Mouse (Mus musculus): ENCODE data around the gene Mgat1. TPM values are rescaled to one million over a fixed set of nuclear protein-coding genes. Genes with fewer than 3 reads are reported as not detected.

Gene Mgat1
- polyA plus RNA-seq, 1 experiment, result 45.8 TPM

DNA sequence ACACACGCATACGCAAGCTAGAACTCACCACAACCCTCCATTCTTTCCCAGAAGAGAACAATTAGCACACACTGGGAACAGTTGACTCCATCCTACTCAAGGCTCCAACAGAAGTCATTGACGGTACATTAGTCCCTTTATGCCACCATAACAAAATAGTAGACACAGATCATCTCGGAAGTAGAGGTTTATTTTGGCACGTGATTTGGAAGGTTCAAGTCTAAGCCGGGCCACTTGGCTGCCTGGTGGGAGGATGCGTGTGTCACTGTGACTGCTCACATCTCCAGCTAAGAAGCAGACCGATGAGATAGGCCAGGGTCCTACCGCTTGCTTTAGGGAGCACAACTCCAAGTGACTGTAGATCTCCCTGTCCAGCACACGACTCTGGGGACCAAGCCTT is 23.3 kb downstream of the Mgat1 start:
- Histone ChIP-seq H3K79me2 (ENCODE audit: control insufficient read depth, insufficient read depth) (no peaks in the 10 kb centered on the region), H3ac (ENCODE audit: control insufficient read depth, insufficient read length) (no peak overlapping the region), H3K27me3 (ENCODE audit: control insufficient read depth, insufficient read depth, insufficient read length) (no peaks in the 10 kb centered on the region), H3K36me3 (ENCODE audit: control insufficient read depth, insufficient read depth) (no peaks in the 10 kb centered on the region), H3K4me2 (ENCODE audit: low read depth) (no peak overlapping the region), H3K4me3 (no peak overlapping the region)
- no peak for TF ChIP-seq TCF3 (IDR thresholded peaks at IDR 0.05; ENCODE audit: insufficient read length, low read depth)
- no peak for TF ChIP-seq MAX (IDR thresholded peaks at IDR 0.05; ENCODE audit: low read depth)
- no peak for TF ChIP-seq MYOD1 (IDR thresholded peaks at IDR 0.05; ENCODE audit: control insufficient read depth in 1 of 3, insufficient read length in 2 of 3, low read depth in 2 of 3)
- no peak for TF ChIP-seq TCF12 (IDR thresholded peaks at IDR 0.05; ENCODE audit: insufficient read depth, poor library complexity, severe bottlenecking)
- TF ChIP-seq POLR2AphosphoS2 (IDR thresholded peaks at IDR 0.05; ENCODE audit: insufficient read length, low read depth), result no peak
- no peak for TF ChIP-seq SRF (IDR thresholded peaks at IDR 0.05; ENCODE audit: control insufficient read depth, insufficient read length, low read depth)
- no peak for TF ChIP-seq E2F4 (IDR thresholded peaks at IDR 0.05; ENCODE audit: insufficient read depth)
- no peak for TF ChIP-seq POLR2A (IDR thresholded peaks at IDR 0.05; ENCODE audit: insufficient read length, low read depth)
- TF ChIP-seq USF1 (IDR thresholded peaks at IDR 0.05; ENCODE audit: low read depth), result no peak
- TF ChIP-seq MYOG (IDR thresholded peaks at IDR 0.05; ENCODE audit: control insufficient read depth in 1 of 3, insufficient read depth in 1 of 3, insufficient read length in 2 of 3, low read depth in 2 of 3), result no peak
- no peak for TF ChIP-seq REST (IDR thresholded peaks at IDR 0.05; ENCODE audit: insufficient read depth, insufficient read length)
- TF ChIP-seq CEBPB (IDR thresholded peaks at IDR 0.05; ENCODE audit: insufficient read depth, poor library complexity, severe bottlenecking), result no peak

DNA sequence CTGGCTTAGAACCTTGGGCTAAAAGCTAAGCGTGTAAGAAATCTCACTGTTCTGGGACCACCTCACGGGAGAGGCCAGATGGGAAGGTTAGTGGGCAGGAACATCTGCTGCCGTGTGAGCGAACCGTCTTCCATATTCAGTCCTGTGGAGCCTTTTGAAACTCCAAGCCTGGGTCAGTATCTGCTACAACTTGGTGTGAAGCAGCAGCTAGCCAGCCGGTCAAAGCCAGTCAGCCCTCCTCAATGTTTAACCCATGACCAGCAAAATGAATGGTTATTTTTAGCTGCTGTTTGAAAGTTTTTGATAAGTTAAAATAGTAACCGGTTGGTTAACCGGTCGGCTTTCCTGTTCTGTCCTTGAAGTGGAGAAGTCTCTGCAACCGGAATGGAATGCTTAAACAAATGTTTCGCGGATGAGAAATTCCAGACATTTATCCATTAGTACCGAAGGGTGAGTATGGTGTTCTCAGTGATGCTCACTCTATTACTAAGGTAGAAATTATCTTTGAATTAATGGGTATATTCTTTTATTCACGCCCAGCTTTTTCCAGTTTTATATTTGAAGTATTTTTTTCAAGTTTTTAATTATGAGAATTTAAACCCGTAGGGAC is 24.1 kb downstream of the Mgat1 start:
- no peaks in the 10 kb centered on the region for H3K36me3 ChIP-seq (ENCODE audit: control insufficient read depth, insufficient read depth)
- no peak overlapping the region for H3ac ChIP-seq (ENCODE audit: control insufficient read depth, insufficient read length)

DNA sequence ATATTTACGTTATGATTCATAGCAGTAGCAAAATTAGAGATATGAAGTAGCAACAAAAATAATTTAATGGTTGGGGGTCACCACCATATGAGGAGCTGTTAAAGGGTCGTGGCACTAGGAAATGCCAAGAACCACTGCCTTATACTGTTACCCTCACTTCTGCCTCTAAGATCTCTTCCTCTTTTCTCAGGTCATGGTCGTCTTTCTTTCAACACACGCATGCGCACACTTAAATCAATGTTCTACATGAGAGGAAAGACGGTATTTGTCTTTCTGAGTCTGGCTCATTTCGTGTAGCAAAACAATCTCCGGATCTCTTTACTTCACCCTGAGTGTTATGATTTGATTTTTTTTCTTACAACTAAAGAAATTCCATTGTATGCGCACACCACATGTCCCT is 25.8 kb downstream of the Mgat1 start:
- Histone ChIP-seq H3K4me3 (no peak overlapping the region), H3ac (ENCODE audit: control insufficient read depth, insufficient read length) (no peak overlapping the region), H3K4me2 (ENCODE audit: low read depth) (no peak overlapping the region), H3K79me2 (ENCODE audit: control insufficient read depth, insufficient read depth) (no peaks in the 10 kb centered on the region), H3K27me3 (ENCODE audit: control insufficient read depth, insufficient read depth, insufficient read length) (no peaks in the 10 kb centered on the region), H3K36me3 (ENCODE audit: control insufficient read depth, insufficient read depth) (no peaks in the 10 kb centered on the region)
- TF ChIP-seq POLR2A (IDR thresholded peaks at IDR 0.05; ENCODE audit: insufficient read length, low read depth), result no peak

More for the DNA sequence above, 24.1 kb downstream of the Mgat1 start:
- H3K79me2 ChIP-seq (ENCODE audit: control insufficient read depth, insufficient read depth), result no peaks in the 10 kb centered on the region
- no peak overlapping the region for H3K4me2 ChIP-seq (ENCODE audit: low read depth)
- H3K4me3 ChIP-seq, result no peak overlapping the region
- H3K27me3 ChIP-seq (ENCODE audit: control insufficient read depth, insufficient read depth, insufficient read length), result no peaks in the 10 kb centered on the region
- TF ChIP-seq MYOD1 (IDR thresholded peaks at IDR 0.05; ENCODE audit: control insufficient read depth in 1 of 3, insufficient read length in 2 of 3, low read depth in 2 of 3), result no peak
- no peak for TF ChIP-seq TCF12 (IDR thresholded peaks at IDR 0.05; ENCODE audit: insufficient read depth, poor library complexity, severe bottlenecking)
- TF ChIP-seq MYOG (IDR thresholded peaks at IDR 0.05; ENCODE audit: control insufficient read depth in 1 of 3, insufficient read depth in 1 of 3, insufficient read length in 2 of 3, low read depth in 2 of 3), result no peak
- no peak for TF ChIP-seq TCF3 (IDR thresholded peaks at IDR 0.05; ENCODE audit: insufficient read length, low read depth)
- TF ChIP-seq MAX (IDR thresholded peaks at IDR 0.05; ENCODE audit: low read depth), result no peak
- TF ChIP-seq USF1 (IDR thresholded peaks at IDR 0.05; ENCODE audit: low read depth), result no peak
- no peak for TF ChIP-seq POLR2A (IDR thresholded peaks at IDR 0.05; ENCODE audit: insufficient read length, low read depth)

DNA sequence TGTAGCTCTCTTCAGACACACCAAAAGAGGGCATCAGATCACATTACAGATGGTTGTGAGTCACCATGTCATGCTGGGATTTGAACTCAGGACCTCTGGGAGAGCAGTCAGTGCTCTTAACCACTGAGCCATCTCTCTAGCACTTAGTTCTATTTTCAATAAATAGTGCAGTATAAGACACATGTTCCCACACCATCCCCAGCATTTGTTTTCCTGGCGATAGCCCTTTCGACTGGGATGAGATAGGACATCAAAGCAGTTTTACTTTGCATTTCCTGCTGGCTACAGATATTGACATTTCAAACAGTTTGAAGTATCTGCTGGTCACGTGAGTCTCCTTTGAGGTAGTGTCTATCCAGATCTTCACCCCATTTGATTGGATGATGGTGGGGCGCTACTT is 26.4 kb downstream of the Mgat1 start:
- H3K36me3 ChIP-seq (ENCODE audit: control insufficient read depth, insufficient read depth), result no peaks in the 10 kb centered on the region
- no peak overlapping the region for H3K4me2 ChIP-seq (ENCODE audit: low read depth)
- no peaks in the 10 kb centered on the region for H3K79me2 ChIP-seq (ENCODE audit: control insufficient read depth, insufficient read depth)
- no peaks in the 10 kb centered on the region for H3K27me3 ChIP-seq (ENCODE audit: control insufficient read depth, insufficient read depth, insufficient read length)
- no peak overlapping the region for H3ac ChIP-seq (ENCODE audit: control insufficient read depth, insufficient read length)
- H3K4me3 ChIP-seq, result no peak overlapping the region
- TF ChIP-seq SRF (IDR thresholded peaks at IDR 0.05; ENCODE audit: control insufficient read depth, insufficient read length, low read depth) (no peak), TCF12 (IDR thresholded peaks at IDR 0.05; ENCODE audit: insufficient read depth, poor library complexity, severe bottlenecking) (no peak), POLR2A (IDR thresholded peaks at IDR 0.05; ENCODE audit: insufficient read length, low read depth) (no peak), POLR2AphosphoS2 (IDR thresholded peaks at IDR 0.05; ENCODE audit: insufficient read length, low read depth) (no peak), REST (IDR thresholded peaks at IDR 0.05; ENCODE audit: insufficient read depth, insufficient read length) (no peak), CEBPB (IDR thresholded peaks at IDR 0.05; ENCODE audit: insufficient read depth, poor library complexity, severe bottlenecking) (no peak), TCF3 (IDR thresholded peaks at IDR 0.05; ENCODE audit: insufficient read length, low read depth) (no peak), USF1 (IDR thresholded peaks at IDR 0.05; ENCODE audit: low read depth) (no peak), E2F4 (IDR thresholded peaks at IDR 0.05; ENCODE audit: insufficient read depth) (no peak), MAX (IDR thresholded peaks at IDR 0.05; ENCODE audit: low read depth) (no peak), MYOG (IDR thresholded peaks at IDR 0.05; ENCODE audit: control insufficient read depth in 1 of 3, insufficient read depth in 1 of 3, insufficient read length in 2 of 3, low read depth in 2 of 3) (no peak), MYOD1 (IDR thresholded peaks at IDR 0.05; ENCODE audit: control insufficient read depth in 1 of 3, insufficient read length in 2 of 3, low read depth in 2 of 3) (no peak)

DNA sequence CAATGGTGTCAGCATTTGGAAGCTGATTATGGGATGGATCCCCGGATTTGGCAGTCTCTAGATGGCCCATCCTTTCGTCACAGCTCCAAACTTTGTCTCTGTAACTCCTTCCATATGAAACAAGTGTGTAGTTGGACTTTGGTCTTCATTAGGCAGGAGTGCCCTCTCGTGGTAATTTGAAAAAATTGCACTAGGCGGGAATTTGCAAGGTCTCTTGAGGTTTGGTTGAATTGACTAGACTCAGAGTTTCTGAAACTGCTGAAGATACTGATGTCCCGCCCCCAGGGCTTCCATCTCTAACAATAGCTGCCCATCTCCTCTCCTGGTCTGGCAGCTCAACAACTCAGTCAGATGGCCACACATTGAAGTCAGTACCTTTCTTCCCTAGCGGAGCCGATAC is 27.3 kb downstream of the Mgat1 start:
- Histone ChIP-seq H3K36me3 (ENCODE audit: control insufficient read depth, insufficient read depth) (no peaks in the 10 kb centered on the region), H3ac (ENCODE audit: control insufficient read depth, insufficient read length) (no peak overlapping the region), H3K79me2 (ENCODE audit: control insufficient read depth, insufficient read depth) (no peaks in the 10 kb centered on the region), H3K4me2 (ENCODE audit: low read depth) (no peak overlapping the region), H3K4me3 (no peak overlapping the region), H3K27me3 (ENCODE audit: control insufficient read depth, insufficient read depth, insufficient read length) (no peaks in the 10 kb centered on the region)
- no peak for TF ChIP-seq CEBPB (IDR thresholded peaks at IDR 0.05; ENCODE audit: insufficient read depth, poor library complexity, severe bottlenecking)
- no peak for TF ChIP-seq MAX (IDR thresholded peaks at IDR 0.05; ENCODE audit: low read depth)
- TF ChIP-seq TCF3 (IDR thresholded peaks at IDR 0.05; ENCODE audit: insufficient read length, low read depth), result no peak
- TF ChIP-seq MYOG (IDR thresholded peaks at IDR 0.05; ENCODE audit: control insufficient read depth in 1 of 3, insufficient read depth in 1 of 3, insufficient read length in 2 of 3, low read depth in 2 of 3), result no peak
- TF ChIP-seq USF1 (IDR thresholded peaks at IDR 0.05; ENCODE audit: low read depth), result no peak
- TF ChIP-seq MYOD1 (IDR thresholded peaks at IDR 0.05; ENCODE audit: control insufficient read depth in 1 of 3, insufficient read length in 2 of 3, low read depth in 2 of 3), result no peak
- TF ChIP-seq REST (IDR thresholded peaks at IDR 0.05; ENCODE audit: insufficient read depth, insufficient read length), result no peak
- no peak for TF ChIP-seq E2F4 (IDR thresholded peaks at IDR 0.05; ENCODE audit: insufficient read depth)

All from myocyte (in vitro differentiated cells).